Mouse (Mus musculus) macrophage (primary cell): ENCODE measurements around the gene Ypel4. TPM values are rescaled to one million over a fixed set of nuclear protein-coding genes. Genes with fewer than 3 reads are reported as not detected.
A peak's percentile ranks its signal among the peaks of the same experiment; 100 is the strongest.

Experiments used
- H3K27ac ChIP-seq: fragments of 350-480 bp; formaldehyde crosslinking; 2 replicates; pipeline ENCODE4 v1.9.0; 2021
- H3K36me3 ChIP-seq: fragments of 350-480 bp; formaldehyde crosslinking; 2 replicates; pipeline ENCODE4 v1.9.0; 2021; ENCODE audit errors: inconsistent target
- H3K4me3 ChIP-seq: fragments of 350-480 bp; formaldehyde crosslinking; 2 replicates; pipeline ENCODE4 v1.9.0; 2021; ENCODE audit errors: inconsistent target
- H3K79me2 ChIP-seq: fragments of 350-480 bp; formaldehyde crosslinking; 2 replicates; pipeline ENCODE4 v1.9.0; 2021; ENCODE audit errors: inconsistent target
- WGBS: methylation state at CpG from one replicate; pipeline ENCODE4 v1.1.7; 2026; ENCODE audit warnings: inconsistent platforms; ENCODE audit not compliant: missing documents; 5-methylcytosine and 5-hydroxymethylcytosine counted together
- polyA plus RNA-seq: library from polyadenylated mRNA; stranded (reverse); fragments of 250-400 nt; gene quantifications from 3 replicates; pipeline ENCODE4 v1.2.4, GENCODE M21; 2018; ENCODE audit warnings: inconsistent platforms

Gene Ypel4
- polyA plus RNA-seq, 1 experiment from 2014 or later = not detected

- Histone ChIP-seq H3K4me3 (no peak overlapping the region), H3K27ac (no peak overlapping the region), H3K79me2 (no peaks in the 10 kb centered on the region), H3K36me3 (no peaks in the 10 kb centered on the region)
- 26% methylated on average over 27 of the region's 27 CpGs for WGBS
These were observed 2.7 kb downstream of the Ypel4 start for GRCm38 (mm10) chr2:84736312-84737161.

GRCm38 (mm10) chr2:84737451-84737925 lies 3.6 kb downstream of the Ypel4 start:
- 27% methylated on average over 8 of the region's 8 CpGs for WGBS
- Histone ChIP-seq H3K27ac (no peak overlapping the region), H3K36me3 (no peaks in the 10 kb centered on the region), H3K4me3 (no peak overlapping the region), H3K79me2 (no peaks in the 10 kb centered on the region)

- Histone ChIP-seq H3K4me3 (no peak overlapping the region), H3K79me2 (no peaks in the 10 kb centered on the region), H3K36me3 (no peaks in the 10 kb centered on the region), H3K27ac (no peak overlapping the region)
- 20% methylated on average over 12 of the region's 12 CpGs for WGBS
These were observed 4.5 kb downstream of the Ypel4 start for GRCm38 (mm10) chr2:84738271-84738911.

- H3K4me3 ChIP-seq = no peak overlapping the region
- WGBS = 89% methylated on average over 15 of the region's 15 CpGs
- no peaks in the 10 kb centered on the region for H3K36me3 ChIP-seq
- no peaks in the 10 kb centered on the region for H3K79me2 ChIP-seq
- no peak overlapping the region for H3K27ac ChIP-seq
These were observed 6.9 kb downstream of the Ypel4 start for GRCm38 (mm10) chr2:84740608-84741333.

- Histone ChIP-seq H3K79me2 (no peaks in the 10 kb centered on the region), H3K4me3 (no peak overlapping the region), H3K36me3 (no peaks in the 10 kb centered on the region), H3K27ac (no peak overlapping the region)
- WGBS = 88% methylated on average over 5 of the region's 5 CpGs
These were observed 8.1 kb downstream of the Ypel4 start for GRCm38 (mm10) chr2:84741841-84742450.

GRCm38 (mm10) chr2:84742451-84743283 lies 8.8 kb downstream of the Ypel4 start:
- H3K36me3 ChIP-seq = no peaks in the 10 kb centered on the region
- WGBS = 29% methylated on average over 25 of the region's 26 CpGs
- no peaks in the 10 kb centered on the region for H3K79me2 ChIP-seq
- H3K27ac ChIP-seq = no peak overlapping the region
- peak overlapping the region; percentile 5; the same call in 1 of the 2 replicates for H3K4me3 ChIP-seq

GRCm38 (mm10) chr2:84743561-84743960 lies 9.7 kb downstream of the Ypel4 start, which contains the start of gene Gm19426:
Gene Gm19426, minus strand, starts transcription at chr2:84743655.
- H3K79me2 ChIP-seq = no peaks in the 10 kb centered on the region
- peak within 1 kb of the TSS; percentile 5; the same call in 1 of the 2 replicates for H3K4me3 ChIP-seq
- WGBS = 3% methylated on average over 25 of the region's 25 CpGs
- no peaks in the 10 kb centered on the region for H3K36me3 ChIP-seq
- no peak within 1 kb of the TSS for H3K27ac ChIP-seq

GRCm38 (mm10) chr2:84744126-84744525 lies 10.3 kb downstream of the Ypel4 start:
- H3K27ac ChIP-seq = no peak overlapping the region
- H3K36me3 ChIP-seq = no peaks in the 10 kb centered on the region
- no peak overlapping the region for H3K4me3 ChIP-seq
- no peaks in the 10 kb centered on the region for H3K79me2 ChIP-seq
- 39% methylated on average over 10 of the region's 10 CpGs for WGBS

GRCm38 (mm10) chr2:84750115-84750514 lies 16.3 kb downstream of the Ypel4 start:
- Histone ChIP-seq H3K4me3 (no peak overlapping the region), H3K79me2 (no peaks in the 10 kb centered on the region), H3K36me3 (no peaks in the 10 kb centered on the region), H3K27ac (no peak overlapping the region)
- 86% methylated on average over 6 of the region's 6 CpGs for WGBS

GRCm38 (mm10) chr2:84756245-84756644 lies 22.4 kb downstream of the Ypel4 start:
- no peaks in the 10 kb centered on the region for H3K79me2 ChIP-seq
- 90% methylated on average over 5 of the region's 5 CpGs for WGBS
- no peak overlapping the region for H3K4me3 ChIP-seq
- H3K27ac ChIP-seq = no peak overlapping the region
- no peaks in the 10 kb centered on the region for H3K36me3 ChIP-seq

GRCm38 (mm10) chr2:84757026-84757682 lies 23.3 kb downstream of the Ypel4 start:
- Histone ChIP-seq H3K27ac (no peak overlapping the region), H3K4me3 (no peak overlapping the region), H3K36me3 (no peaks in the 10 kb centered on the region), H3K79me2 (no peaks in the 10 kb centered on the region)
- 64% methylated on average over 7 of the region's 7 CpGs for WGBS

GRCm38 (mm10) chr2:84758542-84759127 lies 24.8 kb downstream of the Ypel4 start:
- H3K79me2 ChIP-seq = no peaks in the 10 kb centered on the region
- WGBS = 16% methylated on average over 2 of the region's 2 CpGs
- no peak overlapping the region for H3K27ac ChIP-seq
- no peaks in the 10 kb centered on the region for H3K36me3 ChIP-seq
- H3K4me3 ChIP-seq = no peak overlapping the region

GRCm38 (mm10) chr2:84760777-84761176 lies 26.9 kb downstream of the Ypel4 start:
- H3K27ac ChIP-seq = no peak overlapping the region
- H3K36me3 ChIP-seq = no peaks in the 10 kb centered on the region
- no peak overlapping the region for H3K4me3 ChIP-seq
- no peaks in the 10 kb centered on the region for H3K79me2 ChIP-seq
- WGBS = 77% methylated on average over 8 of the region's 8 CpGs
